Mouse (Mus musculus): ENCODE results near the gene Mrpl37. TPM values are rescaled to one million over a fixed set of nuclear protein-coding genes. Genes with fewer than 3 reads are reported as not detected.

Mrpl37 gene
- total RNA-seq, 1 experiment: 60.1 TPM

DNA sequence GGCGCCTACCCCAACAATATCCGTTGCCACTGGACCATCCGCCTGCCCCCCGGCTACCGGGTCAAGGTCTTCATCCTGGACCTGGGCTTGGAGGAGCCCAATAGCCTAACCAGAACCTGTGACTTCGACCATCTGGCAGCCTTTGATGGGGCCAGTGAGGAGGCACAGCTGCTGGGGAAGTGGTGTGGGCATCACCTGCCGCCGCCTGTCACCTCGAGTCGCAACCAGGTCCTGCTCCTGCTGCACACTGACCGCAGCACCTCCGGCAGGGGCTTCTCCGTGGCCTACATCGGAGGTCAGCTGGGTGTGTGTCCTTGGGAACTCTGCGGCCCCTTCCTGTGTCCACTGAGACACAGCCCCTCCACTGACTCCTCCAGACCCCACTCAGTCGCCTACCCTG, 40.1 kb upstream of the Mrpl37 start:
- TF ChIP-seq HCFC1 (IDR thresholded peaks at IDR 0.05; ENCODE audit: borderline replicate concordance, insufficient read depth, low read length): no peak
- TF ChIP-seq CHD2 (IDR thresholded peaks at IDR 0.05; ENCODE audit: low read depth, low read length): no peak
- no peak for TF ChIP-seq MAFK (IDR thresholded peaks at IDR 0.05; ENCODE audit: insufficient read depth, low read depth, low read length)
- no peak for TF ChIP-seq ZNF384 (IDR thresholded peaks at IDR 0.05; ENCODE audit: low read depth, low read length)
- TF ChIP-seq ZC3H11A (IDR thresholded peaks at IDR 0.05; ENCODE audit: borderline replicate concordance, low read depth, low read length): no peak
- Histone ChIP-seq H3K9me3 (ENCODE audit: control insufficient read depth, insufficient read depth, low read depth, low read length) (no peaks in the 10 kb centered on the region), H3K9ac (ENCODE audit: insufficient read depth, low read depth, low read length, poor library complexity, severe bottlenecking) (no peak overlapping the region), H3K27ac (ENCODE audit: insufficient read depth, low read depth, low read length, poor library complexity, severe bottlenecking) (no peak overlapping the region), H3K4me3 (ENCODE audit: insufficient read depth in 1 of 2, low read depth in 1 of 2, low read length in 2 of 2, poor library complexity in 1 of 2, severe bottlenecking in 1 of 2) (no peak overlapping the region), H3K4me1 (ENCODE audit: control insufficient read depth in 2 of 2, insufficient read depth in 2 of 2, low read length in 2 of 2, poor library complexity in 1 of 2) (peaks cover 0 to 8% of the 10 kb centered on the region in 2 experiments; a peak in 1 of 4 replicates), H3K36me3 (ENCODE audit: control insufficient read depth, insufficient read depth, low read length, poor library complexity, severe bottlenecking) (no peaks in the 10 kb centered on the region)
- in situ Hi-C loops (cut with MboI; ENCODE audit: low sequenced_read_pairs in 2 of 2, unreplicated experiment in 2 of 2): no loop called here
- no peak for DNase-seq (ENCODE audit: low read depth, low spot score)

DNA sequence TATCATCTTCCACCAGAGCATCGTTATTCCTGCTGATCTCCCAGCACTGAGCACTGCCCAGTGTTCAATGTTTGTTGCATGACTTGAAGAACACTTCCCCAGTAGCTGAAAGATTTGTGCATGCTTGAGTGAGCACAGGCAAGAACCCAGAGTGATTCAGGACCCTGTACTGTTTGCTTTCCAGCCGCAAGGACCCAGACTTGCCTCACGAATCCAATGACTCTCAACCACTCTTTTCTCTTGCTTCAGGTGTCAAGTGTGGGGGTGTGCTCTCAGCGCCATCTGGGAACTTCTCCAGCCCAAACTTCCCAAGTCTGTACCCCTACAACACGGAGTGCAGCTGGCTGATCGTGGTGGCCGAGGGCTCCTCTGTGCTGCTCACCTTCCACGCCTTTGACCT, 35.6 kb upstream of the Mrpl37 start:
- Histone ChIP-seq H3K9me3 (ENCODE audit: control insufficient read depth, insufficient read depth, low read depth, low read length) (no peaks in the 10 kb centered on the region), H3K36me3 (ENCODE audit: control insufficient read depth, insufficient read depth, low read length, poor library complexity, severe bottlenecking) (no peaks in the 10 kb centered on the region), H3K9ac (ENCODE audit: insufficient read depth, low read depth, low read length, poor library complexity, severe bottlenecking) (no peak overlapping the region), H3K4me1 (ENCODE audit: control insufficient read depth in 2 of 2, insufficient read depth in 2 of 2, low read length in 2 of 2, poor library complexity in 1 of 2) (peaks cover 1 to 5% of the 10 kb centered on the region in 2 experiments; a peak in 1 of 4 replicates), H3K4me3 (ENCODE audit: insufficient read depth in 1 of 2, low read depth in 1 of 2, low read length in 2 of 2, poor library complexity in 1 of 2, severe bottlenecking in 1 of 2) (no peak overlapping the region), H3K27ac (ENCODE audit: insufficient read depth, low read depth, low read length, poor library complexity, severe bottlenecking) (no peak overlapping the region)
- TF ChIP-seq ZNF384 (IDR thresholded peaks at IDR 0.05; ENCODE audit: low read depth, low read length) (no peak), MAFK (IDR thresholded peaks at IDR 0.05; ENCODE audit: insufficient read depth, low read depth, low read length) (no peak), CHD2 (IDR thresholded peaks at IDR 0.05; ENCODE audit: low read depth, low read length) (no peak), HCFC1 (IDR thresholded peaks at IDR 0.05; ENCODE audit: borderline replicate concordance, insufficient read depth, low read length) (no peak), ZC3H11A (IDR thresholded peaks at IDR 0.05; ENCODE audit: borderline replicate concordance, low read depth, low read length) (no peak)
- in situ Hi-C loops (cut with MboI; ENCODE audit: low sequenced_read_pairs in 2 of 2, unreplicated experiment in 2 of 2): no loop called here
- DNase-seq (ENCODE audit: low read depth, low spot score): no peak

DNA sequence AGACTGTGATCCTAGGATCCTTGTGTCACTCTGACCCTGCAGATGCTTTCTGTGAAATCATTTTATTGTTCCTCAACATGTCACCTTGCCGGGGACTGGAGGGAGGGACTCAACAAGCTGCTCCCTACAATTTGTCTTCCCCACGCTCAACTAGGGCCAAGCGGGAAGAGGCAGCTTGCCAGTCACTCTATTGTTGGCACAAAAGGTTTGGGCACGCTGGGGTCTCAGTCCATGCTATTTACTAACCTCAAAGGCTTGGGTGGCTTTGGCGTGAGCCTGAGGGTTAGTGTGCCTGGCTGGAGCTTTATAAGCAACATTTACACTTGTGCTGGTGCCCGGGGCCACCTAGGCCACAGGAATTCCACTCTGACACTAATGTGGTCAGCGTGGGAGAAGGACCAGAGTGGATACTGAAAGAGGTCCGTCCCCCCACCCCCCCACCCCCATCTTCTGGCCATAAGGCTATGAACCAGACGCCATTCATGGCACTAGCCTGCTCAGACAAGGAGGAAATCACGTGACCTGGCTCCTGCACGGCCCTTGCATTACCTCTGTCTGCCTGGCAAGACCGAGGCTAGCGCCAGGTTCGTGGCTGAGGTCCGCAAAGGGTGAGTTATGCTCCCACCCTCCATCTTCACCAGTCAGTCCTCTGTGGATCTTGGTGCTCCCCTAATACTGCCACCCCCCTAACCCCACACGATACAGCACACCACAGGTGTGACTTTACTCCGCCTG, 32.3 kb upstream of the Mrpl37 start:
- H3K4me1 ChIP-seq (ENCODE audit: control insufficient read depth in 2 of 2, insufficient read depth in 2 of 2, low read length in 2 of 2, poor library complexity in 1 of 2): peaks cover 1 to 14% of the 10 kb centered on the region in 2 experiments; a peak in 3 of 4 replicates
- no peaks in the 10 kb centered on the region for H3K36me3 ChIP-seq (ENCODE audit: control insufficient read depth, insufficient read depth, low read length, poor library complexity, severe bottlenecking)
- no peak overlapping the region for H3K27ac ChIP-seq (ENCODE audit: insufficient read depth, low read depth, low read length, poor library complexity, severe bottlenecking)
- TF ChIP-seq CHD2 (IDR thresholded peaks at IDR 0.05; ENCODE audit: low read depth, low read length) (no peak), ZC3H11A (IDR thresholded peaks at IDR 0.05; ENCODE audit: borderline replicate concordance, low read depth, low read length) (no peak), MAFK (IDR thresholded peaks at IDR 0.05; ENCODE audit: insufficient read depth, low read depth, low read length) (no peak), ZNF384 (IDR thresholded peaks at IDR 0.05; ENCODE audit: low read depth, low read length) (no peak), HCFC1 (IDR thresholded peaks at IDR 0.05; ENCODE audit: borderline replicate concordance, insufficient read depth, low read length) (no peak)
- no peak overlapping the region for H3K4me3 ChIP-seq (ENCODE audit: insufficient read depth in 1 of 2, low read depth in 1 of 2, low read length in 2 of 2, poor library complexity in 1 of 2, severe bottlenecking in 1 of 2)
- in situ Hi-C loops (cut with MboI; ENCODE audit: low sequenced_read_pairs in 2 of 2, unreplicated experiment in 2 of 2): no loop called here
- DNase-seq (ENCODE audit: low read depth, low spot score): no peak
- H3K9ac ChIP-seq (ENCODE audit: insufficient read depth, low read depth, low read length, poor library complexity, severe bottlenecking): no peak overlapping the region
- no peaks in the 10 kb centered on the region for H3K9me3 ChIP-seq (ENCODE audit: control insufficient read depth, insufficient read depth, low read depth, low read length)

DNA sequence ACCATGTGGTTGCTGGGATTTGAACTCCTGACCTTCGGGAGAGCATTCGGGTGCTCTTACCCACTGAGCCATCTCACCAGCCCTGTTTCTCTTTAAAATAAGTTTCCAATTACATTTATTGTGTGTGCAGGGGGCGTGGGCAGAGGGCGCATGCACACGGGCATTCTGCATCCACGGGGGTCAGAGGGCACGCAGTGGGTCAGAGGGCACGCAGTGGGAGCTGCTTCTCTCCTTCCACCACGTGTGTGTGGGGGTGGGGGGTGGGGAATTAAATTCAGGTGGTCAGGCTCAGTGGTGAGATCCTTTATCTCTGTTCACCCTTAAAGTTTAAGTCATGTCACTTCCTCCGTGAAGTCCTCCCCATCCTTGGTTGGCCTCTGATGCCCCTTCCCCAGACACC, 31.7 kb upstream of the Mrpl37 start:
- TF ChIP-seq ZNF384 (IDR thresholded peaks at IDR 0.05; ENCODE audit: low read depth, low read length): no peak; the same call in 1 of the 2 replicates
- TF ChIP-seq MAFK (IDR thresholded peaks at IDR 0.05; ENCODE audit: insufficient read depth, low read depth, low read length): no peak
- no peak for TF ChIP-seq ZC3H11A (IDR thresholded peaks at IDR 0.05; ENCODE audit: borderline replicate concordance, low read depth, low read length)
- no peak for TF ChIP-seq CHD2 (IDR thresholded peaks at IDR 0.05; ENCODE audit: low read depth, low read length)
- TF ChIP-seq HCFC1 (IDR thresholded peaks at IDR 0.05; ENCODE audit: borderline replicate concordance, insufficient read depth, low read length): no peak
- in situ Hi-C loops (cut with MboI; ENCODE audit: low sequenced_read_pairs in 2 of 2, unreplicated experiment in 2 of 2): no loop called here
- Histone ChIP-seq H3K27ac (ENCODE audit: insufficient read depth, low read depth, low read length, poor library complexity, severe bottlenecking) (no peak overlapping the region), H3K9me3 (ENCODE audit: control insufficient read depth, insufficient read depth, low read depth, low read length) (no peaks in the 10 kb centered on the region), H3K36me3 (ENCODE audit: control insufficient read depth, insufficient read depth, low read length, poor library complexity, severe bottlenecking) (no peaks in the 10 kb centered on the region), H3K4me3 (ENCODE audit: insufficient read depth in 1 of 2, low read depth in 1 of 2, low read length in 2 of 2, poor library complexity in 1 of 2, severe bottlenecking in 1 of 2) (no peak overlapping the region), H3K9ac (ENCODE audit: insufficient read depth, low read depth, low read length, poor library complexity, severe bottlenecking) (no peak overlapping the region), H3K4me1 (ENCODE audit: control insufficient read depth in 2 of 2, insufficient read depth in 2 of 2, low read length in 2 of 2, poor library complexity in 1 of 2) (peaks cover 1 to 15% of the 10 kb centered on the region in 2 experiments; a peak in 3 of 4 replicates)
- DNase-seq (ENCODE audit: low read depth, low spot score): no peak
